Mouse (Mus musculus) heart, adult 2 months (tissue): ENCODE results near the gene Ogdhl. TPM values are rescaled to one million over a fixed set of nuclear protein-coding genes. Genes with fewer than 3 reads are reported as not detected.
"Not testable (repeated sequence)": the region's sequence is repeated elsewhere in the genome, so short reads cannot be mapped to it uniquely, and the experiment has no call there.

Experiments
- DNase-seq, 2 experiments: peaks; one replicate each; pipeline ENCODE4 v3.0.0; 2021
- H3K27ac ChIP-seq: fragments of 200-600 bp; 2 replicates; pipeline ENCODE4 v1.8.1; 2022
- H3K27me3 ChIP-seq: fragments of 200-500 bp; 2 replicates; pipeline ENCODE4 v1.6.1; 2012; ENCODE audit warnings: mild to moderate bottlenecking, low read length, inconsistent platforms, mixed read lengths; ENCODE audit not compliant: control insufficient read depth, insufficient read depth
- H3K36me3 ChIP-seq: fragments of 200-500 bp; 2 replicates; pipeline ENCODE4 v1.6.1; 2012; ENCODE audit warnings: low read length, inconsistent platforms; ENCODE audit not compliant: control insufficient read depth, insufficient read depth
- H3K4me1 ChIP-seq: fragments of 200-500 bp; 2 replicates; pipeline ENCODE4 v1.6.1; 2011; ENCODE audit warnings: low read length; ENCODE audit not compliant: control insufficient read depth, insufficient read depth
- H3K4me3 ChIP-seq: fragments of 200-600 bp; 2 replicates; pipeline ENCODE4 v1.8.1; 2022
- H3K79me2 ChIP-seq: fragments of 200-500 bp; replicated peaks from 2 replicates; pipeline ENCODE4 v1.6.1; 2012; ENCODE audit warnings: mild to moderate bottlenecking, inconsistent platforms, low read length, moderate library complexity, mixed read lengths; ENCODE audit not compliant: control insufficient read depth, insufficient read depth
- H3K9ac ChIP-seq: fragments of 200-500 bp; 2 replicates; pipeline ENCODE4 v1.6.1; 2012; ENCODE audit warnings: low read depth, mild to moderate bottlenecking, control low read depth, inconsistent platforms, low read length, mixed read lengths
- CTCF ChIP-seq: fragments of 200-600 bp; IDR thresholded peaks from 2 replicates; pipeline ENCODE4 v1.8.1; 2022; ENCODE audit warnings: antibody characterized with exemption, mild to moderate bottlenecking, moderate library complexity
- EP300 ChIP-seq: fragments of 200-500 bp; IDR thresholded peaks from 2 replicates; pipeline ENCODE4 v1.6.1; 2011; ENCODE audit warnings: low read depth, low read length, control low read depth; ENCODE audit not compliant: insufficient read depth
- POLR2A ChIP-seq: fragments of 200-500 bp; IDR thresholded peaks from 2 replicates; pipeline ENCODE4 v1.6.1; 2011; ENCODE audit warnings: mild to moderate bottlenecking, low read depth, low read length, control low read depth; ENCODE audit not compliant: insufficient read depth
- WGBS: fragments of 180-500 bp; shearing (Covaris S2); methylation state at CpG from one replicate; pipeline ENCODE4 v1.1.7; 2018; 5-methylcytosine and 5-hydroxymethylcytosine counted together
- intact Hi-C: fragments of 180-260 bp; cut with DNase I; formaldehyde crosslinking; loops from one replicate; pipeline ENCODE4 v1.15.1; 2025
- polyA plus RNA-seq: library from polyadenylated mRNA; depleted of rRNA; stranded (reverse); fragments of >200 nt; gene quantifications from 2 replicates; pipeline ENCODE4 v1.2.3, GENCODE M21; 2012
- total RNA-seq, 2 experiments: library from RNA; stranded (reverse); gene quantifications; 2 replicates each; pipeline ENCODE4 v1.2.3; 2021

Ogdhl gene
- total and polyA plus RNA-seq, 3 experiments: 65.0 to 110 (median 93.6) TPM

- H3K4me1 ChIP-seq: no peaks in the 10 kb centered on the region
- H3K27ac ChIP-seq: no peak overlapping the region
- H3K4me3 ChIP-seq: no peak overlapping the region
- WGBS: 77% methylated on average over 11 of the region's 11 CpGs
- no peaks in the 10 kb centered on the region for H3K36me3 ChIP-seq
- H3K27me3 ChIP-seq: no peaks in the 10 kb centered on the region
- TF ChIP-seq EP300 (no peak), POLR2A (no peak), CTCF (no peak)
- DNase-seq: no peak
- no peaks in the 10 kb centered on the region for H3K79me2 ChIP-seq
- no peak overlapping the region for H3K9ac ChIP-seq
- intact Hi-C loops: no loop called here
These were observed 14.7 kb downstream of the Ogdhl start for GRCm38 (mm10) chr14:32336547-32336946.

- intact Hi-C loops: no loop called here
- no peak for DNase-seq
- WGBS: 92% methylated on average over 7 of the region's 7 CpGs
- H3K4me3 ChIP-seq: no peak overlapping the region
- no peaks in the 10 kb centered on the region for H3K27me3 ChIP-seq
- TF ChIP-seq POLR2A (no peak), CTCF (no peak), EP300 (no peak)
- no peaks in the 10 kb centered on the region for H3K4me1 ChIP-seq
- H3K36me3 ChIP-seq: no peaks in the 10 kb centered on the region
- H3K27ac ChIP-seq: no peak overlapping the region
- H3K79me2 ChIP-seq: no peaks in the 10 kb centered on the region
- H3K9ac ChIP-seq: no peak overlapping the region
These were observed 20.0 kb downstream of the Ogdhl start for GRCm38 (mm10) chr14:32341823-32342222.

GRCm38 (mm10) chr14:32344176-32344575, 22.4 kb downstream of the Ogdhl start:
- WGBS: 86% methylated on average over 7 of the region's 7 CpGs
- no peak overlapping the region for H3K4me3 ChIP-seq
- no peak for TF ChIP-seq CTCF
- TF ChIP-seq EP300: no peak
- no peak for TF ChIP-seq POLR2A
- H3K27ac ChIP-seq: no peak overlapping the region
- H3K4me1 ChIP-seq: no peaks in the 10 kb centered on the region
- no peaks in the 10 kb centered on the region for H3K36me3 ChIP-seq
- intact Hi-C loops: no loop called here
- no peaks in the 10 kb centered on the region for H3K79me2 ChIP-seq
- H3K9ac ChIP-seq: no peak overlapping the region
- no peak for DNase-seq
- no peaks in the 10 kb centered on the region for H3K27me3 ChIP-seq

- Histone ChIP-seq H3K36me3 (no peaks in the 10 kb centered on the region), H3K27me3 (no peaks in the 10 kb centered on the region), H3K79me2 (no peaks in the 10 kb centered on the region), H3K27ac (no peak overlapping the region), H3K4me1 (no peaks in the 10 kb centered on the region), H3K4me3 (no peak overlapping the region), H3K9ac (no peak overlapping the region)
- WGBS: 79% methylated on average over 10 of the region's 10 CpGs
- TF ChIP-seq CTCF (no peak), EP300 (no peak)
- no peak for DNase-seq
- intact Hi-C loops: no loop called here
These were observed 22.9 kb downstream of the Ogdhl start for GRCm38 (mm10) chr14:32344694-32345093.

GRCm38 (mm10) chr14:32347307-32347706, 25.5 kb downstream of the Ogdhl start:
- TF ChIP-seq CTCF (no peak), EP300 (no peak), POLR2A (no peak)
- no peak overlapping the region for H3K4me3 ChIP-seq
- H3K9ac ChIP-seq: no peak overlapping the region
- no peak overlapping the region for H3K27ac ChIP-seq
- H3K27me3 ChIP-seq: no peaks in the 10 kb centered on the region
- intact Hi-C loops: no loop called here
- no peak for DNase-seq
- no peaks in the 10 kb centered on the region for H3K4me1 ChIP-seq
- WGBS: 92% methylated on average over 9 of the region's 9 CpGs
- H3K36me3 ChIP-seq: no peaks in the 10 kb centered on the region
- no peaks in the 10 kb centered on the region for H3K79me2 ChIP-seq

GRCm38 (mm10) chr14:32351181-32351920, 29.5 kb downstream of the Ogdhl start:
- H3K4me1 ChIP-seq, H3K79me2 ChIP-seq, H3K4me3 ChIP-seq, DNase-seq, H3K36me3 ChIP-seq, H3K27ac ChIP-seq, H3K27me3 ChIP-seq, H3K9ac ChIP-seq, intact Hi-C loops: not testable (repeated sequence)
- WGBS: 36% methylated on average over 6 of the region's 6 CpGs
